Mouse (Mus musculus) liver, embryonic 15.5 days (tissue): ENCODE data around the gene Hyal3. TPM values are rescaled to one million over a fixed set of nuclear protein-coding genes. Genes with fewer than 3 reads are reported as not detected.

Source experiments
- ATAC-seq: fragments of 200-750 bp; cut with Nextera tagmentation; 2 replicates; pipeline ENCODE4 v1.8.0; 2017; ENCODE audit warnings: moderate number of reproducible peaks, mild to moderate bottlenecking, moderate library complexity; ENCODE audit not compliant: insufficient read depth
- H3K27ac ChIP-seq: fragments of 300-500 bp; sonication (generic); replicated peaks from 2 replicates; pipeline ENCODE4 v1.5.1; 2015; ENCODE audit warnings: mild to moderate bottlenecking, inconsistent platforms
- H3K27me3 ChIP-seq: fragments of 300-500 bp; sonication (generic); 2 replicates; pipeline ENCODE4 v1.6.1; 2015; ENCODE audit warnings: mild to moderate bottlenecking, inconsistent platforms
- H3K36me3 ChIP-seq: fragments of 300-500 bp; sonication (generic); replicated peaks from 2 replicates; pipeline ENCODE4 v1.6.1; 2015; ENCODE audit warnings: moderate library complexity, mild to moderate bottlenecking, inconsistent platforms
- H3K4me1 ChIP-seq: fragments of 300-500 bp; sonication (generic); replicated peaks from 2 replicates; pipeline ENCODE4 v1.6.1; 2015; ENCODE audit warnings: inconsistent platforms
- H3K4me2 ChIP-seq: fragments of 300-500 bp; sonication (generic); 2 replicates; pipeline ENCODE4 v1.6.1; 2015; ENCODE audit warnings: moderate library complexity, mild to moderate bottlenecking, inconsistent platforms
- H3K4me3 ChIP-seq: fragments of 300-500 bp; sonication (generic); replicated peaks from 2 replicates; pipeline ENCODE4 v1.5.1; 2015; ENCODE audit warnings: mild to moderate bottlenecking, inconsistent platforms
- H3K9ac ChIP-seq: fragments of 300-500 bp; sonication (generic); 2 replicates; pipeline ENCODE4 v1.6.1; 2015; ENCODE audit warnings: moderate library complexity, mild to moderate bottlenecking, inconsistent platforms
- H3K9me3 ChIP-seq: fragments of 300-500 bp; sonication (generic); replicated peaks from 2 replicates; pipeline ENCODE4 v1.6.1; 2016; ENCODE audit warnings: inconsistent platforms
- WGBS: fragments of 180-500 bp; shearing (Covaris S2); methylation state at CpG from one replicate; pipeline ENCODE4 v1.1.7; 2015; ENCODE audit warnings: mixed read lengths; ENCODE audit not compliant: insufficient replicate concordance; 5-methylcytosine and 5-hydroxymethylcytosine counted together
- polyA plus RNA-seq: library from polyadenylated mRNA; unstranded; fragments of >200 nt; fragmentation: Nextera tagmentation; extraction: Ambion mirVana; gene quantifications from 2 replicates; pipeline ENCODE4 v1.2.1, GENCODE M21; 2015

Hyal3 gene
- polyA plus RNA-seq: 0.64 TPM in 2 replicates

DNA sequence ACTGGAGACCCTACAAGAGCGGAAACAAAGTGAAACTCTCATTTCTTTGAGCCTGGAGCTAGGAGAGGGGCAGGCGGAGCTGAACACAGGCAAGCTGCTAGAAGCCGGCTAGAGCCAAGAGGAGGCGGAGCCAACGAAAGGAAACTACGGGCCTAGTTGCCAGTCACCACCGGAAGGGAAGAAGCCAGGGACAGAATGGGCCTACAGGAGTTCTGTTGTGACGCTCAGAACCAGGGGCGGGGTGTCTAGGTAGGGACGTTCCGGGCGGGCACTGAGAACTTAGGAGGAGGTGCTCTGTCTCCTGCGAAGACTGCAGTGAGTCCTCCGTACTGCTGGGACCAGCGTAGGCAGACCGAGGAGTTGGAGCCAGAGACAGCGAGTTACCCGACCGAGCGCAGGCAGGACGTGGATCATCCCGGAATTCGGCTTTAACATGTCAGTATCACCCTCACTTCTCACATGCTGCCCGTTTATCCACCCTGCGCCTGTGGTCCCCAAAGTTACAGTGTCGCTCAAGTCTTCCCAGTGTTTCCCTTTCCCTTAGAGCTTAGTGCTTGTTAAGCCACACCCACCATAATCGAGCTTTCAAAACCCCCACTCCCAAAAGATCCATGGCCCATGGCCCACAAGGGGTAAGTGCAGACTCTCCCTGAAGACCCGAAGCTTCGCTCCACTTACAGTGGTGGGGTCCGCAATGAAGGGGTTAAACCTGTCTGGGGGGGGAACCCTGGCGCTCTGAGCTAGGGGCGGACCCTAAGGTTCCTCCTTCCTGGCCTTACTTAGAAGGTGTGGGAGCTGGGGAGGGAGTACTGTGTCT is at the start of gene Hyal3:
Hyal3 (plus strand) TSS at position 318 of the 817 bp plus-strand sequence.
- Histone ChIP-seq H3K27ac (peak within 1 kb of the TSS; percentile 96), H3K4me2 (peak within 1 kb of the TSS; percentile 80), H3K36me3 (peaks cover 22% of the 10 kb centered on the region), H3K9me3 (no peaks in the 10 kb centered on the region), H3K4me1 (peaks cover 94% of the 10 kb centered on the region), H3K4me3 (peak within 1 kb of the TSS; percentile 64), H3K9ac (peak within 1 kb of the TSS; percentile 70), H3K27me3 (no peaks in the 10 kb centered on the region)
- peak; percentile 79 for ATAC-seq
- under 1% methylated on average over 32 of the region's 32 CpGs for WGBS

DNA sequence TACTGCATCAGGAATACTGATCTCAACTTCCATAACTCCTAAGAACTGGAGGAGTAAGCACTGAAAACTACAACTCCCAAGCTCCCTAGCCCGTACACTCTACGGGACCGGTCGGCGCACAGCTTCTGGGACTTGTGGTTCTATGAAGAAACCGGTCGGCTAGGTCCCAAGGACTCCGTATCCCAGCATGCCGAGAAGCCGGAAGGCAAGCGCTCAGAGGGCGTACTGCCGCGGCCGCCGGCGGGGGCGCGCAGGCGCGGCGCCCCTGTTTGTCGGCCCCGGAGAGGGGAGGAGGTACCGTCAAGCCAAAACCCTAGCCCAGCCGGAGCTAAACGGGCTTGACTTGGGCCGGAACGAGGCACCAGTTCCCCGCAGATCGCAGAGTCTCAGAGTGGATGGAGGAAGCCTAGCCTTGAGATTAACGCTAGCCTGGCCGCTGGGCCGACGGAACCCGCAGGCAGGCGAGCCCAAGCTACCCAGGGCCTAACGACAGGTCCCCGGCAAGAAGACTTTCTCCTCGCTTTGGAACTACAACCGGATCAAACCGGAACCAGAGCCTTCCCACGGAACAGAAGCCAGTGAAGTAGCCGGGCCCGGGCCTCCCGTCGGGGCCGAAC is 46.7 kb upstream of the Hyal3 start, which contains the start of gene Tmem115:
Tmem115 (plus strand) TSS at position 155 of the 617 bp plus-strand sequence.
- Histone ChIP-seq H3K9me3 (no peaks in the 10 kb centered on the region), H3K4me3 (peak within 1 kb of the TSS; percentile 74), H3K36me3 (peaks cover 24% of the 10 kb centered on the region), H3K4me2 (peak within 1 kb of the TSS; percentile 95), H3K27me3 (peaks cover 2% of the 10 kb centered on the region), H3K9ac (peak within 1 kb of the TSS; percentile 85), H3K4me1 (peaks cover 40% of the 10 kb centered on the region), H3K27ac (peak within 1 kb of the TSS; percentile 87)
- WGBS: under 1% methylated on average over 48 of the region's 48 CpGs
- ATAC-seq: peak; percentile 94

DNA sequence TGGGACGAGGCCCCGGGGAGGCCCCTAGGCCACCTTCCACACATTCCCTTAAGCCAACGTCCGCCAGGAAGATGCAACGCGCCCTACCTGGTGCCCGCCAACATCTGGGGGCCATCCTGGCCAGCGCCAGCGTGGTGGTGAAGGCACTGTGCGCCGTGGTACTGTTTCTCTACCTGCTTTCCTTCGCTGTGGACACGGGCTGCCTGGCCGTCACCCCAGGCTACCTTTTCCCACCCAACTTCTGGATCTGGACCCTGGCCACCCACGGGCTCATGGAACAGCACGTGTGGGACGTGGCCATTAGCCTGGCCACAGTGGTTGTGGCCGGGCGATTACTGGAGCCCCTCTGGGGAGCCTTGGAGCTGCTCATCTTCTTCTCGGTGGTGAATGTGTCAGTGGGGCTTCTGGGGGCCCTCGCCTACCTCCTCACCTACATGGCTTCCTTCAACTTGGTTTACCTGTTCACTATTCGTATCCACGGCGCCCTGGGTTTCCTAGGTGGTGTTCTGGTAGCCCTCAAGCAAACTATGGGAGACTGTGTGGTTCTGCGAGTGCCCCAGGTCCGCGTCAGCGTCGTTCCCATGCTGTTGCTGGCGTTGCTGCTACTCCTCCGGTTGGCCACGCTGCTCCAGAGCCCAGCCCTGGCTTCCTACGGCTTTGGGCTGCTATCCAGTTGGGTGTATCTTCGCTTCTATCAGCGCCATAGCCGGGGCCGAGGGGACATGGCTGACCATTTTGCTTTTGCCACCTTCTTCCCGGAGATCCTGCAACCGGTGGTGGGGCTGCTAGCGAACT is 46.0 kb upstream of the Hyal3 start:
- no peaks in the 10 kb centered on the region for H3K9me3 ChIP-seq
- H3K9ac ChIP-seq: peak overlapping the region; percentile 85
- ATAC-seq: peak; percentile 47
- H3K36me3 ChIP-seq: peaks cover 31% of the 10 kb centered on the region
- peaks cover 40% of the 10 kb centered on the region for H3K4me1 ChIP-seq
- no peaks in the 10 kb centered on the region; the same call in none of the 2 replicates for H3K27me3 ChIP-seq
- H3K4me2 ChIP-seq: peak overlapping the region; percentile 95
- peak overlapping the region; percentile 74 for H3K4me3 ChIP-seq
- WGBS: under 1% methylated on average over 40 of the region's 40 CpGs
- peak overlapping the region; percentile 87 for H3K27ac ChIP-seq

DNA sequence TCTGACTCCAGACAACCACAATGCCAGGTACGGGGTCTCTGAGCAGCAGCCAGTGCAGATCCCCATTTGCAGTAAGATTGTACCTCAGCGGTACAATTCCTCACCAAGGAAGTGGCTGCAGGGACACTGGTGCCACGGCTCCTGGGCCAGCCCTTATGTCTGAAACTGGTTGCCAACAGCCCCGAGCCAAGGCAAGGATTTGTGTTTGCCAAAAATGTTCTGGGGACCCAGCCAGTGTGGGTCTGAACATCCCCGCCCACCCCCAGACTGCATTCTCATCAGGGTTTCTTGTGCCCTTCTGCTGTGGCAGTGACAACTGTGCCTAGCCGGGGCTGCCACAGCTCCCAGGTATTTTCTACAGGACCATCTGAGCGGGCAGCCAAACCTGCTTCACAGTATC is 42.4 kb upstream of the Hyal3 start:
- H3K4me1 ChIP-seq: peaks cover 63% of the 10 kb centered on the region
- H3K9ac ChIP-seq: no peak overlapping the region
- H3K4me3 ChIP-seq: no peak overlapping the region
- no peak overlapping the region for H3K27ac ChIP-seq
- H3K4me2 ChIP-seq: no peak overlapping the region
- no peaks in the 10 kb centered on the region for H3K9me3 ChIP-seq
- 86% methylated on average over 7 of the region's 7 CpGs for WGBS
- peaks cover 38% of the 10 kb centered on the region for H3K36me3 ChIP-seq
- H3K27me3 ChIP-seq: no peaks in the 10 kb centered on the region
- no peak for ATAC-seq

DNA sequence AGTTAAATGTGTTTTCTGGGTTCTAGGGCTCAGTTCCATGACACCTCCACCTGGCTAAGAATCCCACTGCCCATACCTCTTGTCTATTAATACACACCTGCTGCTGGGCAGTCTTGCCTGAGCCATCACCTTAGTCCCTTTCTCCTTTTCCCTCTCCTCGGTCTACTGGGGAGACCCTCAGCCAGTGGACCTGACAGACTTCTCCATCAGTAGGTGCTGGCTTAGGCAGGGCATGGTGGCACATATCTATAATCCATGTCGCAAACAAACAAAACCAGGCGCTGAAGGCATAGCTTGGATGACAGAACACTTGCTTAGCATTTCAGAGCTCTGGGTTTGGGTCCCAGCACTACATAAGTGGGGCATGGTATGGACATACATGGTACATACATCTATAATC is 41.9 kb upstream of the Hyal3 start:
- H3K27me3 ChIP-seq: no peaks in the 10 kb centered on the region
- no peak overlapping the region for H3K9ac ChIP-seq
- H3K36me3 ChIP-seq: peaks cover 41% of the 10 kb centered on the region
- H3K4me1 ChIP-seq: peaks cover 61% of the 10 kb centered on the region
- H3K4me3 ChIP-seq: no peak overlapping the region
- ATAC-seq: no peak
- H3K27ac ChIP-seq: no peak overlapping the region
- no peak overlapping the region for H3K4me2 ChIP-seq
- WGBS: 79% methylated on average over 3 of the region's 3 CpGs
- no peaks in the 10 kb centered on the region for H3K9me3 ChIP-seq

DNA sequence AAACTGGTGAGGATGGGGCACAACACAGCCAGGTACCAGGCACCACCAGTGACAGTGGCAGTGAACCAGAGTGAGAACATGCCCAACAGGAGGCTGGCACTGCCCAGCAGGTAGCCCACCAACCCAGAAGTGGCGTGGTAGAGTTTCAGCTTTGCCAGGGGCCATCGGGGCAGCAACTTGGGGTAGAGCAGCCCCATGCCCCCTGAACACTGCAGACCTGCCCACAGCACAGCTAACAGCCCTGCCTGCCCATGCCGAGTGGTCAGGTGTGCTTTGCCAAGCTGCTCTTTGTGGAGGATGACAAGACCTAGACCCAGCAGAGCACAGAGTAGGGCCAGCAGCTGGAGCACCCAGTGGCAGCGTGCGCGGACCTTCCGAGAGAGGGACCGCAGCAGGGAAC is 40.7 kb upstream of the Hyal3 start:
- Histone ChIP-seq H3K4me2 (no peak overlapping the region), H3K36me3 (peaks cover 52% of the 10 kb centered on the region), H3K9me3 (no peaks in the 10 kb centered on the region), H3K4me3 (no peak overlapping the region), H3K4me1 (peaks cover 55% of the 10 kb centered on the region), H3K27me3 (no peaks in the 10 kb centered on the region), H3K9ac (no peak overlapping the region), H3K27ac (no peak overlapping the region)
- no peak for ATAC-seq
- WGBS: 94% methylated on average over 8 of the region's 8 CpGs

DNA sequence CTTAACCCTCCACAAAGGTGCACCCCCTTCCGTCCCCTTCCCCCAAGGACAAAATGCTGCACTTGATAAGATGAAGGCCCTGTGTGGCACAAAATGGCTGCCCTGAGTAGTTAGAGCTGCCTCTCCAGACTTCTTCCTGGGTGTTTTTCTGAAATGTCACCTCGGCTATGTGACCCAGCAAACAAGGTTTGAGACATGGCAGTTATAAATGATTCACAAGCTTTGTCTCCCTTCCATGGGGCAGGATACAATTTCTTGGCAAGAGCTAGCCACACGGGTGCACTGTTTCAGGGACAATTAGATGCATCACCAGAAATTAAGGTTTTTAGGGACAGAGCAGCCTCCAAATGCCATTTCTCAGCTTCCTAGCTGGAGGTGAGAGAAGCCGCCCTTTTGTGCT is 40.2 kb upstream of the Hyal3 start:
- peaks cover 53% of the 10 kb centered on the region for H3K4me1 ChIP-seq
- peaks cover 56% of the 10 kb centered on the region for H3K36me3 ChIP-seq
- 57% methylated on average over 4 of the region's 4 CpGs for WGBS
- H3K27me3 ChIP-seq: no peaks in the 10 kb centered on the region
- H3K9me3 ChIP-seq: no peaks in the 10 kb centered on the region
- ATAC-seq: no peak
- no peak overlapping the region for H3K4me2 ChIP-seq
- no peak overlapping the region for H3K27ac ChIP-seq
- no peak overlapping the region for H3K9ac ChIP-seq
- no peak overlapping the region for H3K4me3 ChIP-seq

DNA sequence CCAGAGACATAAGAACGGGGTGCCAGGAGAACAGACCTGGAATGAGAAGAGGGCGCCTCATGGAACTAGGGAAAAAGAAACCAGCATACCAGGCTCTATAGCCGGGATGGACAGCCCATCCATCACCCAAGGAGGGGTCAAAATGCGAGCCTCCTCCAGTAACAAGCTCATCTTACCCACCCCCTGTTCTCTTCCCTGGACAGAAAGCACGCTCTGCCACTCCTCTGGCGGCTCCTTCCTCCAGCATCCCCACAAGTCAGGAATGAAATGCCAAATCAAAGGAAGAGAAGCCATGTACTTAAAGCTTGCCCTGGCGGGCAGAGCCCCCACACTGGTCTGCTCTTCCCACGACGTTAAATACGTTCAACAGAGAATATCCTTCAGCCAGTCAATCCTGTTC is 39.6 kb upstream of the Hyal3 start:
- ATAC-seq: no peak
- Histone ChIP-seq H3K36me3 (peaks cover 56% of the 10 kb centered on the region), H3K4me2 (peak overlapping the region; percentile 93), H3K4me1 (peaks cover 51% of the 10 kb centered on the region), H3K9me3 (no peaks in the 10 kb centered on the region), H3K27ac (peak overlapping the region; percentile 29; the same call in 1 of the 2 replicates), H3K4me3 (peak overlapping the region; percentile 81), H3K27me3 (no peaks in the 10 kb centered on the region), H3K9ac (peak overlapping the region; percentile 65; the same call in 1 of the 2 replicates)
- 42% methylated on average over 10 of the region's 10 CpGs for WGBS

DNA sequence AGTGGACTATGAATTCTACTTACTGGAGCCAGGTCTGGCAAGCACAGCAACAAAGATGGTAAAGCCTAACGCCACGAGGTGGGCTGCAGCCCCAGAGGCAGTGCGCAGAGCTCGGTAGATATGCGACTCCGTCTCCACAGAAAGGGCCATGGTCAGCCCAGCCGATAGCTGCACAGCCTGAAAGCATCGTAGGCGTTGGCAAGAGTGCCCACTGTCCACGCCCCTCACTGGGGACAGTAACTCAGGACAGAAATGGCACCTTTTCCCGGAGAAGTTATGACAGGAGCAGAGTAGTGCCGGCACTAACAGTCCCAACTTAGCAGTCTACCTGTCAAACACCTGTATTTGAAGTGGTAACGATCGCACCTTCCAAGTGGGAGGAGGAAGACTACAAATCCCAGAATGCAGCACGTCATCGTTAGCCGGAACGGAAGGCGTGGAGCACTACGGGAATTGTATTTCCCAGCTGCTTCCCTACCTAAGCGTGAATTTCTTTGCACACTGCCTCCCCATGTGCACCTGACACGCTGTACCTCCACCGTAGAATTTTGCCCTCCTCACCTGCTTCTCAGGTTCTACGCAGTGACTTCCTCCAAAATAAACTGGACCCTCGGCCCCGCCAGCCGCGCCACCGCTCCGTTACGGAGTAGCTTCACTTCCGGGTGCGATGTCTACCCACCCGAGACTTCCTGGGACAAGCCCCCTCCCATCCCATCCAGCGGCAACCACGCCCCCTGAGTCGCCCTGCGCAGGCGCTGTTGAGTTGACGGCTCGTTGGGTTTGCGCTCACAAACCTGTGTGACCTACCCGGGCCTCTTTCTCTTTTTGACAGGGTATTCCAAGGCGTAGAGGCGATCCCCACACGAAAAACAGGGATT is 38.9 kb upstream of the Hyal3 start, which contains the start of the genes Cyb561d2 and Nprl2:
Cyb561d2 (minus strand) TSS at position 720 of the 878 bp plus-strand sequence.
Nprl2 (plus strand) TSS at position 753 of the 878 bp plus-strand sequence.
- H3K36me3 ChIP-seq: peaks cover 53% of the 10 kb centered on the region
- peak within 1 kb of the TSS; percentile 86 for H3K27ac ChIP-seq
- no peaks in the 10 kb centered on the region for H3K27me3 ChIP-seq
- ATAC-seq: peak; percentile 79
- peak within 1 kb of the TSS; percentile 93 for H3K4me2 ChIP-seq
- peak within 1 kb of the TSS; percentile 81 for H3K4me3 ChIP-seq
- under 1% methylated on average over 46 of the region's 46 CpGs for WGBS
- H3K9ac ChIP-seq: peak within 1 kb of the TSS; percentile 65
- no peaks in the 10 kb centered on the region for H3K9me3 ChIP-seq
- peaks cover 51% of the 10 kb centered on the region for H3K4me1 ChIP-seq

DNA sequence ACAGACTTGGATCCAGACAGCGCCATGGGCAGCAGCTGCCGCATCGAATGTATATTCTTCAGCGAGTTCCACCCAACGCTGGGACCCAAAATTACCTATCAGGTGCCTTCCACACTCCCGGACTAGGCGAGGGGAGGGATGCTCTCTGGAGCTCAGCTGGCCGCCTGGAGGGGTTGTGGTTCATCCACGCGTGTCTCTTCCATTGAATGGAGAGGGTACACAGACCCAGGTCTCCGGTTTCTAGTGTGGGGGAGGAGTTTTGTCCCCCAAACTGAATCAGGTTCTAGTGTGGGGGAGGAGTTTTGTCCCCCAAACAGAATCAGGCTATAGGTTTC is 38.3 kb upstream of the Hyal3 start:
- peak overlapping the region; percentile 86 for H3K27ac ChIP-seq
- ATAC-seq: peak; percentile 14; the same call in 1 of the 2 replicates
- no peaks in the 10 kb centered on the region; the same call in 1 of the 2 replicates for H3K27me3 ChIP-seq
- peaks cover 51% of the 10 kb centered on the region for H3K4me1 ChIP-seq
- peak overlapping the region; percentile 65 for H3K9ac ChIP-seq
- H3K36me3 ChIP-seq: peaks cover 47% of the 10 kb centered on the region
- no peaks in the 10 kb centered on the region for H3K9me3 ChIP-seq
- peak overlapping the region; percentile 81 for H3K4me3 ChIP-seq
- H3K4me2 ChIP-seq: peak overlapping the region; percentile 93
- under 1% methylated on average over 11 of the region's 11 CpGs for WGBS
